Mouse (Mus musculus): ENCODE measurements around the gene Zfp575. TPM values are rescaled to one million over a fixed set of nuclear protein-coding genes. Genes with fewer than 3 reads are reported as not detected.

The Zfp575 gene
- 0.08 TPM for polyA plus RNA-seq (2014; fragmentation: Illumina TruSeq; extraction: RNeasy Lipid Tissue Mini Kit (QIAGEN cat#74804); ENCODE audit: insufficient read depth, low read depth, low replicate concordance)

DNA sequence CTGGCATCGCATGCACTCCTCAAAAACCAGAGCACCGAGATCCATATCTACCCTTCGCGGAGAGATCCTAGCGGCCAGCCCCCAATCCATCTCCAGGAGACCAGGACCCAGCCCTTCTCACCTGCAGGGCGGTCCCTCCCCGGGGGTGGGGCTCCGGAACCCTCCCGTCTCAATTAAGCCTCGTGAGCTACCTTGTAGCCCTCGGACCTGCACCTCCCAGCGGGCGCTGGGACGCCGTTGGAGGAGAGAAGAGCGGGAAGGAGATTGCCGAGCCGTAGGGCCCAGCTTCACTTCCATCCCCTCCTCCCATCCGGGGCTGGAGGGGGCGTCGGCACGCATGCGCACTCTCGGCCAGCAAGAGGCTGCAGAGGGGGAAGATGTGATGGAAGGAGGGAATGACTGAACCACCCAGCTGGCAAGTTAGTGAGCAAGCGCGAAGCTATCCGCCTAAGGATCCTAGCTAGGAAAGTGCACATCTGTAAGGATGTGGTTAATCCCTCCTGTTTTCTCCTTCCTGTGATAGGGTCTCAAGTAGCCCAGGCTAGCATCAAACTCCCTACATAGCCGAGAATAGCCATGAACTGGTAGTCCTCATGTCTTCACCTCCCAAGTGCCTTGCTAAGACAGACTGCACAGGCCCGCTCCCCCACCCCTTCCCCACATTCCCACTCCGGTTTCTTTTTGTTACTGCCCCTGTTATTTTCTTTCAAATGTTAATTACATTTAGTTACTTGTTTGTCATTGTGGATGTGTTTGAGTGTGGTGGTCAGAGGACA, at the start of gene Zfp575, which contains the start of gene Ethe1:
Zfp575 (minus strand) TSS at position 312 of the 776 bp plus-strand sequence.
Ethe1 (plus strand) TSS at position 214 of the 776 bp plus-strand sequence.

GRCm38 (mm10) chr7:24636264-24636663, 48.8 kb upstream of the Zfp575 start, which contains the start of gene Lypd3:
Gene Lypd3, plus strand, starts transcription at chr7:24636550.

GRCm38 (mm10) chr7:24610144-24610878, 22.9 kb upstream of the Zfp575 start, which contains the start of gene Phldb3:
Gene Phldb3, plus strand, starts transcription at chr7:24610763.

DNA sequence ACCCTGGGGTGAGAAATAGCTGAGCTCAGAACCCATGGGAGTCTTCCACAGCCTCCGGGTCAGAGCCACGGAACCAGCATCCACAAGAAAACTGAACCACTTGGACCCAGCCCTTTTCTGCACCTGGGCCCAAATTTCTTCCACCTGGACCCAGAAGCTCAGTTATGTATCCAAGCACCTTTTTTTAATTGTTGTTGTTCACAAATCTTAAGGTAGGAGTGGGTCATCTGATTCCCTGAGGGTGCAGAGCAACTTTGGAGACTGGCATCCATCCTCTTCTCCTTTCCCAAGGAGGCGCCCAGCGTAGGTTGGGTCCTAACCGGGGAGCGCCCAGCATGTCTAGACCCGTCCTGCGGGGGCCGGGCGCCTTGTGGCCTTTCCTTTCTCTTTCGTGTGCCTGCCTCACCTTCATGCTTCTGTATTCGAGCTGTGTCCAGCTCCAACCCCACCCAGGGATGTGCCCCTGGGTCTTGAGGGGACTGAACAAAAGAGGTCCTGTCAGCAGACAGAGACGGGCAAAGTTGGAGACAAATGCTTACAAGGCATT, 41.3 kb downstream of the Zfp575 start, which contains the start of the genes Pinlyp and Xrcc1:
Pinlyp (minus strand) TSS at position 51 of the 547 bp plus-strand sequence.
Xrcc1 (plus strand) TSS at position 222 of the 547 bp plus-strand sequence.

Other genes starting within 250 kb of the Zfp575 start
- gene Lypd5, start 238.4 kb downstream of the Zfp575 start, polyA plus RNA-seq (2014; fragmentation: Illumina TruSeq; extraction: RNeasy Lipid Tissue Mini Kit (QIAGEN cat#74804); ENCODE audit: insufficient read depth, low read depth, low replicate concordance): not detected
- 4.4 TPM for gene Kcnn4, start 217.4 kb downstream of the Zfp575 start, polyA plus RNA-seq (2014; fragmentation: Illumina TruSeq; extraction: RNeasy Lipid Tissue Mini Kit (QIAGEN cat#74804); ENCODE audit: insufficient read depth, low read depth, low replicate concordance)
- 13.7 TPM for gene Smg9, start 188.0 kb downstream of the Zfp575 start, polyA plus RNA-seq (2014; fragmentation: Illumina TruSeq; extraction: RNeasy Lipid Tissue Mini Kit (QIAGEN cat#74804); ENCODE audit: insufficient read depth, low read depth, low replicate concordance)
- gene Irgc1, start 135.3 kb downstream of the Zfp575 start, polyA plus RNA-seq (2014; fragmentation: Illumina TruSeq; extraction: RNeasy Lipid Tissue Mini Kit (QIAGEN cat#74804); ENCODE audit: insufficient read depth, low read depth, low replicate concordance): 0.29 TPM
- gene Plaur, start 125.2 kb downstream of the Zfp575 start, polyA plus RNA-seq (2014; fragmentation: Illumina TruSeq; extraction: RNeasy Lipid Tissue Mini Kit (QIAGEN cat#74804); ENCODE audit: insufficient read depth, low read depth, low replicate concordance): 48.8 TPM
- gene Cadm4, start 105.6 kb downstream of the Zfp575 start, polyA plus RNA-seq (2014; fragmentation: Illumina TruSeq; extraction: RNeasy Lipid Tissue Mini Kit (QIAGEN cat#74804); ENCODE audit: insufficient read depth, low read depth, low replicate concordance): 8.8 TPM
- gene Zfp428, start 80.6 kb downstream of the Zfp575 start, polyA plus RNA-seq (2014; fragmentation: Illumina TruSeq; extraction: RNeasy Lipid Tissue Mini Kit (QIAGEN cat#74804); ENCODE audit: insufficient read depth, low read depth, low replicate concordance): 2.8 TPM
- not detected for gene AC161166.1, start 75.2 kb downstream of the Zfp575 start, polyA plus RNA-seq (2014; fragmentation: Illumina TruSeq; extraction: RNeasy Lipid Tissue Mini Kit (QIAGEN cat#74804); ENCODE audit: insufficient read depth, low read depth, low replicate concordance)
- 4.7 TPM for gene Irgq, start 57.0 kb downstream of the Zfp575 start, polyA plus RNA-seq (2014; fragmentation: Illumina TruSeq; extraction: RNeasy Lipid Tissue Mini Kit (QIAGEN cat#74804); ENCODE audit: insufficient read depth, low read depth, low replicate concordance)
- gene Pinlyp, start 41.5 kb downstream of the Zfp575 start, polyA plus RNA-seq (2014; fragmentation: Illumina TruSeq; extraction: RNeasy Lipid Tissue Mini Kit (QIAGEN cat#74804); ENCODE audit: insufficient read depth, low read depth, low replicate concordance): not detected
- gene Xrcc1, start 41.4 kb downstream of the Zfp575 start, polyA plus RNA-seq (2014; fragmentation: Illumina TruSeq; extraction: RNeasy Lipid Tissue Mini Kit (QIAGEN cat#74804); ENCODE audit: insufficient read depth, low read depth, low replicate concordance): 16.8 TPM
- gene Ethe1, start 98 bp downstream of the Zfp575 start, polyA plus RNA-seq (2014; fragmentation: Illumina TruSeq; extraction: RNeasy Lipid Tissue Mini Kit (QIAGEN cat#74804); ENCODE audit: insufficient read depth, low read depth, low replicate concordance): 11.8 TPM
- gene Phldb3, start 23.1 kb upstream of the Zfp575 start, polyA plus RNA-seq (2014; fragmentation: Illumina TruSeq; extraction: RNeasy Lipid Tissue Mini Kit (QIAGEN cat#74804); ENCODE audit: insufficient read depth, low read depth, low replicate concordance): 2.1 TPM
- not detected for gene Lypd3, start 48.9 kb upstream of the Zfp575 start, polyA plus RNA-seq (2014; fragmentation: Illumina TruSeq; extraction: RNeasy Lipid Tissue Mini Kit (QIAGEN cat#74804); ENCODE audit: insufficient read depth, low read depth, low replicate concordance)
- not detected for gene Tex101, start 89.0 kb upstream of the Zfp575 start, polyA plus RNA-seq (2014; fragmentation: Illumina TruSeq; extraction: RNeasy Lipid Tissue Mini Kit (QIAGEN cat#74804); ENCODE audit: insufficient read depth, low read depth, low replicate concordance)
- not detected for gene BC049730, start 121.6 kb upstream of the Zfp575 start, polyA plus RNA-seq (2014; fragmentation: Illumina TruSeq; extraction: RNeasy Lipid Tissue Mini Kit (QIAGEN cat#74804); ENCODE audit: insufficient read depth, low read depth, low replicate concordance)
- gene Gm4763, start 139.3 kb upstream of the Zfp575 start, polyA plus RNA-seq (2014; fragmentation: Illumina TruSeq; extraction: RNeasy Lipid Tissue Mini Kit (QIAGEN cat#74804); ENCODE audit: insufficient read depth, low read depth, low replicate concordance): not detected
- gene Cd177, start 172.7 kb upstream of the Zfp575 start, polyA plus RNA-seq (2014; fragmentation: Illumina TruSeq; extraction: RNeasy Lipid Tissue Mini Kit (QIAGEN cat#74804); ENCODE audit: insufficient read depth, low read depth, low replicate concordance): 2.9 TPM
- 0.31 TPM for gene Ceacam10, start 189.6 kb upstream of the Zfp575 start, polyA plus RNA-seq (2014; fragmentation: Illumina TruSeq; extraction: RNeasy Lipid Tissue Mini Kit (QIAGEN cat#74804); ENCODE audit: insufficient read depth, low read depth, low replicate concordance)

Data from lung, adult 10 weeks (tissue).